Mouse (Mus musculus) forebrain, embryonic 16.5 days (tissue): ENCODE measurements at regions not wholly inside any gene's neighbourhood (a gene's known extent, or its start where the extent isn't known, plus 50 kb on each side); places are given as distances from the start of the nearest gene placed in this dataset.

Experiments used
- ATAC-seq: fragments of 200-750 bp; cut with Nextera tagmentation; 2 replicates; pipeline ENCODE4 v1.8.0; 2017; ENCODE audit warnings: mild to moderate bottlenecking, moderate library complexity
- H3K27ac ChIP-seq: fragments of 300-500 bp; sonication (generic); 2 replicates; pipeline ENCODE4 v1.5.1; 2014; ENCODE audit warnings: low read length, control low read depth
- H3K27me3 ChIP-seq: fragments of 300-500 bp; sonication (generic); replicated peaks from 2 replicates; pipeline ENCODE4 v1.6.1; 2014; ENCODE audit warnings: low read length; ENCODE audit not compliant: control insufficient read depth, insufficient read depth
- H3K36me3 ChIP-seq: fragments of 300-500 bp; sonication (generic); 2 replicates; pipeline ENCODE4 v1.6.1; 2014; ENCODE audit not compliant: control insufficient read depth, insufficient read depth
- H3K4me1 ChIP-seq: fragments of 300-500 bp; sonication (generic); replicated peaks from 2 replicates; pipeline ENCODE4 v1.6.1; 2014; ENCODE audit warnings: low read length; ENCODE audit not compliant: control insufficient read depth, insufficient read depth
- H3K4me2 ChIP-seq: fragments of 300-500 bp; sonication (generic); 2 replicates; pipeline ENCODE4 v1.6.1; 2014; ENCODE audit warnings: mild to moderate bottlenecking, low read length, control low read depth
- H3K4me3 ChIP-seq: fragments of 300-500 bp; sonication (generic); replicated peaks from 2 replicates; pipeline ENCODE4 v1.5.1; 2014; ENCODE audit warnings: mild to moderate bottlenecking, low read length, control low read depth
- H3K9ac ChIP-seq: fragments of 300-500 bp; sonication (generic); replicated peaks from 2 replicates; pipeline ENCODE4 v1.6.1; 2014; ENCODE audit warnings: low read depth, low read length, control low read depth
- H3K9me3 ChIP-seq: fragments of 300-500 bp; sonication (generic); 2 replicates; pipeline ENCODE4 v1.6.1; 2016; ENCODE audit warnings: low read length; ENCODE audit not compliant: control insufficient read depth
- WGBS: fragments of 180-500 bp; shearing (Covaris S2); extraction: QIAGEN DNeasy Blood & Tissue Kit; methylation state at CpG from one replicate; pipeline ENCODE4 v1.1.7; 2014; 5-methylcytosine and 5-hydroxymethylcytosine counted together

DNA sequence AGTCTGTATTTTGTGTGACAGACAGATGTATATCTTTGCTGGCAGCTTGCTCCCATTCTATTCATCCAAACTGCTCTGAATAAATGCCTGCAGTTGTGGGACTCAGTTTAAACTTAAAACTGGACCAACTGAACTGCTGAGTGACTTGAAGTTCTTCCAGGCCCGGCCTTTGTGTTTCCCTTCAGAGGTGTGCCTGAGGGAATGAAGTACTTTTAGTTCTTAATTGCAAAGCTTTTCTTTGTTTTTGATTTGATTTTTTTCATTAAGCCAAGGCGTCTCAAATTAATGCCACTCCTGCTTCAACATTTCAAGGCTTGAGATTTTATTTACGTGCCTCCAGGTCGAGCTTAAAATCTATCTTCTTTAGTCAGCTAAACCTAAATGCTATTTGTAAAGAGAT, 446.4 kb downstream of the Btbd3 start:
- Histone ChIP-seq H3K4me2 (no peak overlapping the region), H3K9ac (no peak overlapping the region), H3K4me3 (no peak overlapping the region), H3K27me3 (no peaks in the 10 kb centered on the region), H3K4me1 (no peaks in the 10 kb centered on the region), H3K27ac (no peak overlapping the region), H3K36me3 (no peaks in the 10 kb centered on the region), H3K9me3 (no peaks in the 10 kb centered on the region)
- WGBS: 61% methylated on average over 4 of the region's 4 CpGs
- no peak for ATAC-seq

GRCm38 (mm10) chr2:138703943-138704541, 447.7 kb downstream of the Btbd3 start:
- Histone ChIP-seq H3K9me3 (no peaks in the 10 kb centered on the region), H3K36me3 (no peaks in the 10 kb centered on the region), H3K9ac (no peak overlapping the region), H3K4me3 (no peak overlapping the region), H3K27me3 (no peaks in the 10 kb centered on the region), H3K4me1 (no peaks in the 10 kb centered on the region; the same call in 1 of the 2 replicates), H3K27ac (no peak overlapping the region), H3K4me2 (no peak overlapping the region)
- WGBS: 90% methylated on average over 4 of the region's 4 CpGs
- no peak for ATAC-seq

DNA sequence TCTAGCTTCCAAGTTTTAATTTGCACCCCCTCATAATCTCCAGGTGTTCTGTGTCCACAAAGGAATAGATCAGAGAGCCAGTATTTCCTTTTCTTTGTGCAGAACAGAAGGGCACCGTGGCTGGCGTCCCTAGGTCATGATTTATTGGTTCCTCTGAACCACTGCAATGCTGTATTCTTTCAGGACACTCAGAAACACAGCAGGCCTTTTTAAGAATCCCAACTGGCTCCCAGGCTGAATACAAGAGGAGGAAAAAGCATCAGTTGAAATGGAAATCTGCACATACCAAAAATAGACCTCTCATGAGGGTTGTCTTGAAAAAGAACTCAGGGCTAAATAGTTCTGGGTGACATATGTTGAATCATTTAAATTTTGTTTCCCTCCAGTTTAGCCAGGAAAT, 452.4 kb downstream of the Btbd3 start:
- ATAC-seq: no peak
- H3K9me3 ChIP-seq: no peaks in the 10 kb centered on the region
- H3K36me3 ChIP-seq: no peaks in the 10 kb centered on the region
- H3K4me3 ChIP-seq: no peak overlapping the region
- H3K9ac ChIP-seq: no peak overlapping the region
- H3K4me1 ChIP-seq: no peaks in the 10 kb centered on the region; the same call in 1 of the 2 replicates
- H3K27me3 ChIP-seq: no peaks in the 10 kb centered on the region
- no peak overlapping the region for H3K4me2 ChIP-seq
- 38% methylated on average over 2 of the region's 2 CpGs for WGBS
- H3K27ac ChIP-seq: no peak overlapping the region

GRCm38 (mm10) chr2:138733846-138734245, 477.5 kb downstream of the Btbd3 start:
- Histone ChIP-seq H3K4me1 (no peaks in the 10 kb centered on the region), H3K36me3 (no peaks in the 10 kb centered on the region), H3K27ac (no peak overlapping the region), H3K9ac (no peak overlapping the region), H3K4me2 (no peak overlapping the region), H3K9me3 (no peaks in the 10 kb centered on the region), H3K4me3 (no peak overlapping the region), H3K27me3 (no peaks in the 10 kb centered on the region)
- no peak for ATAC-seq
- WGBS: 78% methylated on average over 2 of the region's 2 CpGs

DNA sequence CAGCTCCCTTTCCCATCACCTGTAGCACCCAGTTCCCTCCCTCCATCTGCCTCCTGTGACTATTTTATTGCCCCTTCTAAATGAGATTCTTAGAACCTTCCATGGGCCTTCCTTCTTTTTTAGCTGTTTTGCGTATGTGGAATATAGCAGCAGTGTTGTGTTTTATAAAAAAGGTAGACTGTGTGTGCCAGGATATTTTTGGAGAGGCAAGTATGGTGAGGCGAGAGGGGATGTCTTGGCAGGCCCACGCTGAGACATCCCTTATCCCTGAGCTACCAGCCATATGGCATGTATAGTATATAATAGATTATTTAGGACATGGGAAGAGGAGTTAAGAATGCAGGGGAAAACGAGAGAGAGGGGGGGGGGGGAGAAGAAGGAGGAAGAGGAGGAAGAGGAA, 488.4 kb downstream of the Btbd3 start:
- no peak overlapping the region for H3K27ac ChIP-seq
- no peaks in the 10 kb centered on the region for H3K9me3 ChIP-seq
- WGBS: 66% methylated on average over 4 of the region's 4 CpGs
- no peaks in the 10 kb centered on the region for H3K4me1 ChIP-seq
- H3K36me3 ChIP-seq: no peaks in the 10 kb centered on the region
- no peak overlapping the region for H3K4me3 ChIP-seq
- no peak overlapping the region for H3K9ac ChIP-seq
- ATAC-seq: no peak
- no peak overlapping the region for H3K4me2 ChIP-seq
- H3K27me3 ChIP-seq: no peaks in the 10 kb centered on the region

DNA sequence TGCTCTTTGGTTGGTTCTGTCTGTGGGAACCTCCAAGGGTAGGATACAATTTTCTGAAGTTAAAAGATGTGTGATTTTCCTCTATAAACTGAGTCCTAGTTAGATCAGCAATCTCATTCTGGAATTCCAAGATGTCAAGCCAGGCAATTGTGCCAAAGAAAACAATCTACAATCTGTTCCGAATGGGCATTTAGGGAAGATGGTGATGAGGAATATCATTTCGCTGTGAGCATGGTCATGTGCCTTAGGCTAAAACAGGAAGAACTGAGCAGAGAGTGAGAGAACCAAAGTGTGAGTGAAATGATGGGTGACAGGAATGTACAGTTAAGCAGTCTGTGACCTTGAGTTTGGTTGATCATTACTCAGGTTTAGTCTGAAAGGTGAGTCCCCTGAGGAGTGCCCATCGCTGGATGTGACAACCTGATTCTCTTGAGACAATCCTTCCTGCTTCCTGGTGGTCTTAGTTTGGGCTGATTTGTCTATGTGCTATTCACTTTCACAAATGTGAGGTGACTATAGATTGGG, 504.1 kb downstream of the Btbd3 start:
- 82% methylated on average over 3 of the region's 3 CpGs for WGBS
- Histone ChIP-seq H3K36me3 (no peaks in the 10 kb centered on the region), H3K9me3 (no peaks in the 10 kb centered on the region), H3K9ac (no peak overlapping the region), H3K27me3 (no peaks in the 10 kb centered on the region), H3K27ac (no peak overlapping the region), H3K4me1 (no peaks in the 10 kb centered on the region), H3K4me3 (no peak overlapping the region), H3K4me2 (no peak overlapping the region)
- ATAC-seq: no peak

- Histone ChIP-seq H3K4me3 (no peak overlapping the region), H3K4me2 (no peak overlapping the region), H3K36me3 (no peaks in the 10 kb centered on the region), H3K4me1 (no peaks in the 10 kb centered on the region), H3K9me3 (no peaks in the 10 kb centered on the region), H3K27me3 (no peaks in the 10 kb centered on the region), H3K9ac (no peak overlapping the region), H3K27ac (no peak overlapping the region)
- 93% methylated on average over 1 of the region's 1 CpGs for WGBS
- ATAC-seq: no peak
Measured at GRCm38 (mm10) chr2:138761400-138761799, 505.0 kb downstream of the Btbd3 start.

DNA sequence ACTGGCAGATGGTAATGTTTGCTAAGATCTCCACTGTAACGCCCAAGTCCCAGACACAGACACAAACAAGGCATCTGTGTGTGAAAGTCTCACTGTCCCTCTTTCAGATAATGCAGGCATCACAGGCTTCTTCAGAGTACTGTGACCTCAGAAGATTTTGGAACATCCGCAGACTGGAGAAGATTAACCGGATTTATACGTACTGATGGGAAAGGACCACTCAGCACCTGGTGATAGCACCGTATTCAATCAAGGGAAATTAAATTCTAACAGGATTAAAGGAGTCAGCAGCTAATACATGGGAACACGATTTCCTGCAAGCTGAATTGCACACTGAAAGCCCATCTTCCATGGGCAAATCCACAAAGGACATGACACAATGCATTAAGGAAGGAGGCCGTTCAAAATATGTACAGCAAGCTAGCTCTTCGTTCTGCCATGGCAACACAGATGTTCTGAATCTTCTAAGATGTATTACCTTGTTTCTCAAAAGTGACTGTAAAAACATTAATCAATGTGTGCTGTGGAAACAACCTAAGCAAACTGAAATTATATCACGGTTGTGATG, 510.0 kb downstream of the Btbd3 start:
- 67% methylated on average over 9 of the region's 9 CpGs for WGBS
- peak; percentile 26; the same call in 1 of the 2 replicates for ATAC-seq

DNA sequence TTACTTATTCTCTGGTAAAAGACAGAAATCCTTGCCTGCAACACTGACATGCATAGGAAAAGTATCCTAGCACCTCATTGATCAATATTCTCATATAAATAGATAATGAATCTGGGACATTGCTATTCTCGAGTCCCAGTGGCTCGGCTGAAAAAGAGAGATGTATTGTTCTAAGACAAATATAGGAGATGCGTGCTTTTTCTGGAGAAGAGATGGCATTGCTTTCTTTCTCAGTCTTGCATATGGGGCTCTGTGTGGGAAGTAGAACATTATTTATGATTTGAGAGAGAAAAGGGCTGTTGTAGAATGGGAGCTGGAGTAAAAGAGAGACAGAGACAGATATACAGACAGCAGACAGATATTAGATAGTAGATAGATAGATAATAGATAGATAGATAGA, 527.4 kb downstream of the Btbd3 start:
- Histone ChIP-seq H3K27ac (no peak overlapping the region), H3K4me2 (no peak overlapping the region), H3K9me3 (no peaks in the 10 kb centered on the region), H3K27me3 (no peaks in the 10 kb centered on the region), H3K9ac (no peak overlapping the region), H3K4me3 (no peak overlapping the region), H3K36me3 (no peaks in the 10 kb centered on the region), H3K4me1 (no peaks in the 10 kb centered on the region)
- no peak for ATAC-seq
- 91% methylated on average over 3 of the region's 3 CpGs for WGBS

More for the DNA sequence above, 510.0 kb downstream of the Btbd3 start:
- Histone ChIP-seq H3K27me3 (no peaks in the 10 kb centered on the region), H3K36me3 (no peaks in the 10 kb centered on the region), H3K4me3 (no peak overlapping the region), H3K4me1 (no peaks in the 10 kb centered on the region), H3K9ac (no peak overlapping the region), H3K9me3 (no peaks in the 10 kb centered on the region), H3K27ac (no peak overlapping the region), H3K4me2 (no peak overlapping the region)
